Mouse (Mus musculus): Measurements from ENCODE around the gene Areg. TPM values are rescaled to one million over a fixed set of nuclear protein-coding genes. Genes with fewer than 3 reads are reported as not detected.

Areg gene
- polyA plus RNA-seq, 2 experiments, result 0.75 to 1.6 TPM

- WGBS, result 84% methylated on average over 5 of the region's 5 CpGs
- Histone ChIP-seq H3K27me3 (ENCODE audit: control insufficient read depth, insufficient read depth, low read length) (no peaks in the 10 kb centered on the region), H3K27ac (replicated peaks; ENCODE audit: low read depth, low read length) (no peak overlapping the region), H3K4me2 (replicated peaks; ENCODE audit: low read depth, low read length, severe bottlenecking) (no peak overlapping the region), H3K36me3 (ENCODE audit: control insufficient read depth, insufficient read depth, low read length) (no peaks in the 10 kb centered on the region), H3K9ac (ENCODE audit: low read depth, low read length, severe bottlenecking) (no peak overlapping the region), H3K4me3 (replicated peaks; ENCODE audit: low read length) (no peak overlapping the region), H3K4me1 (ENCODE audit: control insufficient read depth, insufficient read depth, low read length) (no peaks in the 10 kb centered on the region), H3K9me3 (ENCODE audit: control insufficient read depth, low read length) (no peaks in the 10 kb centered on the region)
- DNase-seq (ENCODE audit: low spot score), result no peak
- ATAC-seq (ENCODE audit: low FRiP score, low read depth), result no peak
- no peak for TF ChIP-seq POLR2A (IDR thresholded peaks at IDR 0.05; ENCODE audit: borderline replicate concordance, extremely low read depth, insufficient read depth, insufficient read length)
Measured at GRCm38 (mm10) chr5:91106248-91106647, 33.2 kb upstream of the Areg start.

DNA sequence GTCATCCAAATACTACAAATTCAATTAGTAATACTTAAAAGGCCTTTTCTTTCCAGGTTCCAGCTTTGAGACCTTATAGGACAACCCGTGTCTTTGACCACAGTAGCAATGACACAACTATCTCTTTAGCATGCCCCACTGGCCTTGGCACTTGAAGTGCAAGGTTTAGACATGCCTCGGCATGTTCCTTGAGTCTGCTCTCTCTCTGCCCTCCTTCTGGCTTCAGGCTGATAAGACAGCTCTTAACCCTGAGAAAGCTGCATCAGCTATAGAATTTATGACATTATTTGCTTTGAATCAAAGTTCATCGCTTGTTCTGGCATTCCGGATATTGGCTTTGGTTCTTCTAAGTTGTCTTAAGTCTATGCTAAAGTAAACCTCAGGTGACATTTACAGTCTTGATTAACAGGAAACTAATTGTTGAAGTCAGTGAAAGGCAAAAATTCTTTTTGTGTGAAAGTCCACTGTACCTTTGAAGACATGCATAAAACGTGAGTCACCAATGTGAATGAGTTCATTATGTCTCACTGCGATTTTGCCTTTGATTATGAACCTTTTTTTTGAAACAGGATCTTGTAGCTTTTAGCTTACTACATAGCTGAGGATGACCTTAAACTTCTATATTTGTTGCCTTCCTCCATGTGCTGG, 29.3 kb upstream of the Areg start:
- DNase-seq (ENCODE audit: low spot score) (no peak), ATAC-seq (ENCODE audit: low FRiP score, low read depth) (no peak)
- H3K27ac ChIP-seq (replicated peaks; ENCODE audit: low read depth, low read length), result no peak overlapping the region
- H3K4me1 ChIP-seq (ENCODE audit: control insufficient read depth, insufficient read depth, low read length), result no peaks in the 10 kb centered on the region
- TF ChIP-seq POLR2A (IDR thresholded peaks at IDR 0.05; ENCODE audit: borderline replicate concordance, extremely low read depth, insufficient read depth, insufficient read length), result no peak
- H3K27me3 ChIP-seq (ENCODE audit: control insufficient read depth, insufficient read depth, low read length), result no peaks in the 10 kb centered on the region
- H3K36me3 ChIP-seq (ENCODE audit: control insufficient read depth, insufficient read depth, low read length), result no peaks in the 10 kb centered on the region
- H3K9ac ChIP-seq (ENCODE audit: low read depth, low read length, severe bottlenecking), result no peak overlapping the region
- H3K4me2 ChIP-seq (replicated peaks; ENCODE audit: low read depth, low read length, severe bottlenecking), result no peak overlapping the region
- 81% methylated on average over 6 of the region's 6 CpGs for WGBS
- no peak overlapping the region for H3K4me3 ChIP-seq (replicated peaks; ENCODE audit: low read length)
- no peaks in the 10 kb centered on the region for H3K9me3 ChIP-seq (ENCODE audit: control insufficient read depth, low read length)

DNA sequence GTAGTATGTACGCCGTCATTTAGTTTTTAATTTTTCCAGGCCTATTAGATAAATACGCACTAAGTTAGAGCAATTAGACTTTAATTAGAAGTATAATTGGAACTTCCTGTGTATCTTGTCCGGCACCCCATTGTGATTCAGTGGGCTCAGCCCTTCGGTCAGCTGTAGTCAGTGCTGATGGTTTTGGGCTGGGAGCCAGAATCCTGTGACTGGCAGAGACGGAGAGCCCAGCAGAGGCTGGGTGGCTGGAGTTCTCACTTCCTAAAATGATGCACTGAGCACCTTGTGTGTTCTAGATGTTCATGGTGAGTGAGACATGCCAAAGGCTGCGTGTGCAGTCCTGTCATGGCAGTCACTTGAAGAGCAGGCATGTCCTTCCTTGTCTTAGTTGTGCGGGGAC, 28.4 kb upstream of the Areg start:
- Histone ChIP-seq H3K36me3 (ENCODE audit: control insufficient read depth, insufficient read depth, low read length) (no peaks in the 10 kb centered on the region), H3K4me2 (replicated peaks; ENCODE audit: low read depth, low read length, severe bottlenecking) (no peak overlapping the region), H3K27ac (replicated peaks; ENCODE audit: low read depth, low read length) (no peak overlapping the region), H3K27me3 (ENCODE audit: control insufficient read depth, insufficient read depth, low read length) (no peaks in the 10 kb centered on the region), H3K9ac (ENCODE audit: low read depth, low read length, severe bottlenecking) (no peak overlapping the region), H3K4me3 (replicated peaks; ENCODE audit: low read length) (no peak overlapping the region), H3K9me3 (ENCODE audit: control insufficient read depth, low read length) (no peaks in the 10 kb centered on the region), H3K4me1 (ENCODE audit: control insufficient read depth, insufficient read depth, low read length) (no peaks in the 10 kb centered on the region)
- ATAC-seq (ENCODE audit: low FRiP score, low read depth) (no peak), DNase-seq (ENCODE audit: low spot score) (no peak)
- TF ChIP-seq POLR2A (IDR thresholded peaks at IDR 0.05; ENCODE audit: borderline replicate concordance, extremely low read depth, insufficient read depth, insufficient read length), result no peak
- 84% methylated on average over 8 of the region's 8 CpGs for WGBS

GRCm38 (mm10) chr5:91113967-91114366, 25.4 kb upstream of the Areg start:
- no peak overlapping the region for H3K4me3 ChIP-seq (replicated peaks; ENCODE audit: low read length)
- no peak overlapping the region for H3K4me2 ChIP-seq (replicated peaks; ENCODE audit: low read depth, low read length, severe bottlenecking)
- no peaks in the 10 kb centered on the region for H3K9me3 ChIP-seq (ENCODE audit: control insufficient read depth, low read length)
- no peaks in the 10 kb centered on the region for H3K4me1 ChIP-seq (ENCODE audit: control insufficient read depth, insufficient read depth, low read length)
- TF ChIP-seq POLR2A (IDR thresholded peaks at IDR 0.05; ENCODE audit: borderline replicate concordance, extremely low read depth, insufficient read depth, insufficient read length), result no peak
- no peaks in the 10 kb centered on the region for H3K36me3 ChIP-seq (ENCODE audit: control insufficient read depth, insufficient read depth, low read length)
- no peaks in the 10 kb centered on the region for H3K27me3 ChIP-seq (ENCODE audit: control insufficient read depth, insufficient read depth, low read length)
- ATAC-seq (ENCODE audit: low FRiP score, low read depth) (no peak), DNase-seq (ENCODE audit: low spot score) (no peak)
- no peak overlapping the region for H3K27ac ChIP-seq (replicated peaks; ENCODE audit: low read depth, low read length)
- 83% methylated on average over 2 of the region's 2 CpGs for WGBS
- no peak overlapping the region for H3K9ac ChIP-seq (ENCODE audit: low read depth, low read length, severe bottlenecking)

DNA sequence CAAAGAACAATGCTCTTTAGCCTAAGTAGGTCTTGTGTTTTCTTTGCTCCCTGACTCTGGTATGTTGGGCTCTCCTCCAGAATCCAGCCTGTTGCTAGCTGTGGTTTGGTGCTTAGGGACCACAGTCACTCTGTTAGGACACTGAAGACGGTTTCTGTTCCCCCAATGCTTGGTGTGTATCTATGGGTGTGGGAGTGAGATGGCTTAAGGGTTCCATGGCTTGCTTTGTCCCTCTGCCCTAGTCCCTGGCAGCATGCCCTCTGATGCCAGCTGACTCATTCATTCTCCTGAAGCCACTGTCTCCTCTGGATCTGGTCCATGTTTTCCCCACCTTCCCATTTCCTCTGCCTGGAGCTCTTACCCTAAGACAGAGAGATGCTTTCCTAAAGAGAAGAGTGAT, 24.8 kb upstream of the Areg start:
- H3K4me3 ChIP-seq (replicated peaks; ENCODE audit: low read length), result no peak overlapping the region
- H3K9ac ChIP-seq (ENCODE audit: low read depth, low read length, severe bottlenecking), result no peak overlapping the region
- DNase-seq (ENCODE audit: low spot score), result no peak
- no peaks in the 10 kb centered on the region for H3K27me3 ChIP-seq (ENCODE audit: control insufficient read depth, insufficient read depth, low read length)
- H3K27ac ChIP-seq (replicated peaks; ENCODE audit: low read depth, low read length), result no peak overlapping the region
- H3K4me2 ChIP-seq (replicated peaks; ENCODE audit: low read depth, low read length, severe bottlenecking), result no peak overlapping the region
- no peak for ATAC-seq (ENCODE audit: low FRiP score, low read depth)
- H3K4me1 ChIP-seq (ENCODE audit: control insufficient read depth, insufficient read depth, low read length), result no peaks in the 10 kb centered on the region
- no peaks in the 10 kb centered on the region for H3K9me3 ChIP-seq (ENCODE audit: control insufficient read depth, low read length)
- H3K36me3 ChIP-seq (ENCODE audit: control insufficient read depth, insufficient read depth, low read length), result no peaks in the 10 kb centered on the region
- 92% methylated on average over 1 of the region's 1 CpGs for WGBS
- no peak for TF ChIP-seq POLR2A (IDR thresholded peaks at IDR 0.05; ENCODE audit: borderline replicate concordance, extremely low read depth, insufficient read depth, insufficient read length)

DNA sequence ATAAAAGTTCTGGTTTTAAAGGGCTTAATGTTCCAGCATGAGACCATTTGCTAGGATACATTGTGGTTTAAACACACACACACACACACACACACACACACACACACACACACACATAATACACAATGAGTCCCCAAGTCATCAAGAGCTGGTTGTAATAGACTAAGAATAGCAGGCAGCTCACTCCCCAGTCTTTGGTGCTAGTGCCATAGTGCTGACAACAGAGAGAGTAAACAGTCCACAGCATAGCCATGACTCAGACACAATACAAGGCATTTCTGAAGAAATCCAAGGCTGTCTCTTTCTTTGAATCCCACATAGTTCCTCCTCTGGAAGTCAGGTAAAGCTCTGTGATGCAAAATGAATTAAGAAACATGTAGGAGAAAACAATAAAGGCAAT, 20.8 kb upstream of the Areg start:
- Histone ChIP-seq H3K4me1 (ENCODE audit: control insufficient read depth, insufficient read depth, low read length) (no peaks in the 10 kb centered on the region), H3K9ac (ENCODE audit: low read depth, low read length, severe bottlenecking) (no peak overlapping the region), H3K9me3 (ENCODE audit: control insufficient read depth, low read length) (no peaks in the 10 kb centered on the region), H3K27me3 (ENCODE audit: control insufficient read depth, insufficient read depth, low read length) (no peaks in the 10 kb centered on the region), H3K27ac (replicated peaks; ENCODE audit: low read depth, low read length) (no peak overlapping the region), H3K36me3 (ENCODE audit: control insufficient read depth, insufficient read depth, low read length) (no peaks in the 10 kb centered on the region), H3K4me2 (replicated peaks; ENCODE audit: low read depth, low read length, severe bottlenecking) (no peak overlapping the region), H3K4me3 (replicated peaks; ENCODE audit: low read length) (no peak overlapping the region)
- no peak for TF ChIP-seq POLR2A (IDR thresholded peaks at IDR 0.05; ENCODE audit: borderline replicate concordance, extremely low read depth, insufficient read depth, insufficient read length)
- ATAC-seq (ENCODE audit: low FRiP score, low read depth) (no peak), DNase-seq (ENCODE audit: low spot score) (no peak)
